Mouse (Mus musculus): ENCODE data around the gene Taar8b. TPM values are rescaled to one million over a fixed set of nuclear protein-coding genes. Genes with fewer than 3 reads are reported as not detected.

The Taar8b gene
- polyA plus RNA-seq (2012; rRNA removed): not detected in 2 replicates

GRCm38 (mm10) chr10:24092194-24092593 is at the start of gene Taar8b:
TSS of gene Taar8b (minus strand) at chr10:24092294.

GRCm38 (mm10) chr10:24109434-24109833 is 17.3 kb upstream of the Taar8b start, which contains the start of gene Taar9:
TSS of gene Taar9 (minus strand) at chr10:24109534.

GRCm38 (mm10) chr10:24101812-24102211 is 9.7 kb upstream of the Taar8b start, which contains the start of gene Taar8c:
TSS of gene Taar8c (minus strand) at chr10:24101912.

GRCm38 (mm10) chr10:24076200-24076599 is 15.9 kb downstream of the Taar8b start, which contains the start of gene Taar8a:
TSS of gene Taar8a (plus strand) at chr10:24076500.

GRCm38 (mm10) chr10:24049210-24049609 is 42.9 kb downstream of the Taar8b start, which contains the start of gene Taar7f:
TSS of gene Taar7f (plus strand) at chr10:24049510.

Other genes starting within 250 kb of the Taar8b start
- gene Vnn3, start 240.8 kb downstream of the Taar8b start, polyA plus RNA-seq (2012; rRNA removed): 0.06 and 0.07 TPM in 2 replicates
- gene Vnn1, start 197.6 kb downstream of the Taar8b start, polyA plus RNA-seq (2012; rRNA removed): 0.44 and 0.58 TPM in 2 replicates
- not detected in 2 replicates for gene Taar1, start 171.9 kb downstream of the Taar8b start, polyA plus RNA-seq (2012; rRNA removed)
- not detected in 2 replicates for gene Taar2, start 153.7 kb downstream of the Taar8b start, polyA plus RNA-seq (2012; rRNA removed)
- gene Taar3, start 142.7 kb downstream of the Taar8b start, polyA plus RNA-seq (2012; rRNA removed): not detected in 2 replicates
- gene Taar4, start 131.8 kb downstream of the Taar8b start, polyA plus RNA-seq (2012; rRNA removed): not detected in 2 replicates
- gene Taar5, start 121.6 kb downstream of the Taar8b start, polyA plus RNA-seq (2012; rRNA removed): 0.13 and 0.16 TPM in 2 replicates
- gene Taar6, start 106.6 kb downstream of the Taar8b start, polyA plus RNA-seq (2012; rRNA removed): not detected in 2 replicates
- not detected in 2 replicates for gene Taar7a, start 98.8 kb downstream of the Taar8b start, polyA plus RNA-seq (2012; rRNA removed)
- not detected in 2 replicates for gene Taar7b, start 92.4 kb downstream of the Taar8b start, polyA plus RNA-seq (2012; rRNA removed)
- gene Taar7d, start 65.1 kb downstream of the Taar8b start, polyA plus RNA-seq (2012; rRNA removed): not detected in 2 replicates
- gene Taar7e, start 54.7 kb downstream of the Taar8b start, polyA plus RNA-seq (2012; rRNA removed): not detected in 2 replicates
- gene Taar7f, start 42.8 kb downstream of the Taar8b start, polyA plus RNA-seq (2012; rRNA removed): not detected in 2 replicates
- gene Taar8a, start 15.8 kb downstream of the Taar8b start, polyA plus RNA-seq (2012; rRNA removed): not detected in 2 replicates
- not detected in 2 replicates for gene Taar8c, start 9.6 kb upstream of the Taar8b start, polyA plus RNA-seq (2012; rRNA removed)
- gene Taar9, start 17.2 kb upstream of the Taar8b start, polyA plus RNA-seq (2012; rRNA removed): not detected in 2 replicates
- 256 and 279 TPM in 2 replicates for gene Stx7, start 57.0 kb upstream of the Taar8b start, polyA plus RNA-seq (2012; rRNA removed)
- 2.8 and 3.5 TPM in 2 replicates for gene Moxd1, start 131.2 kb upstream of the Taar8b start, polyA plus RNA-seq (2012; rRNA removed)